Mouse (Mus musculus) embryo, embryonic 11.5 days (tissue): ENCODE measurements around the gene Nfat5.
A peak's percentile ranks its signal among the peaks of the same experiment; 100 is the strongest.

ENCODE experiments used
- DNase-seq: peaks from one replicate; pipeline ENCODE4 v3.0.0-alpha.2; 2012; ENCODE audit warnings: low read depth, low spot score

Nfat5 gene

GRCm38 (mm10) chr8:107292119-107292927, 947 bp upstream of the Nfat5 start:
- DNase-seq: peak; percentile 2

- DNase-seq: peak; percentile 9
Observed at GRCm38 (mm10) chr8:107293641-107294628, 665 bp downstream of the Nfat5 start.

GRCm38 (mm10) chr8:107295450-107295849, 2.2 kb downstream of the Nfat5 start:
- DNase-seq: no peak

GRCm38 (mm10) chr8:107311876-107312275, 18.6 kb downstream of the Nfat5 start:
- DNase-seq: no peak

- peak; percentile 74 for DNase-seq
Observed at GRCm38 (mm10) chr8:107324142-107324541, 30.9 kb downstream of the Nfat5 start.

- DNase-seq: no peak
Observed at GRCm38 (mm10) chr8:107329595-107329994, 36.3 kb downstream of the Nfat5 start.

GRCm38 (mm10) chr8:107336480-107336879, 43.2 kb downstream of the Nfat5 start:
- no peak for DNase-seq

GRCm38 (mm10) chr8:107370311-107370710, 77.0 kb downstream of the Nfat5 start:
- no peak for DNase-seq

- no peak for DNase-seq
Observed at GRCm38 (mm10) chr8:107377346-107377745, 84.1 kb downstream of the Nfat5 start.

GRCm38 (mm10) chr8:107380734-107381133, 87.5 kb downstream of the Nfat5 start:
- DNase-seq: no peak

GRCm38 (mm10) chr8:107381666-107382065, 88.4 kb downstream of the Nfat5 start:
- DNase-seq: no peak

- DNase-seq: no peak
Observed at GRCm38 (mm10) chr8:107382898-107383297, 89.6 kb downstream of the Nfat5 start.

- no peak for DNase-seq
Observed at GRCm38 (mm10) chr8:107384651-107385050, 91.4 kb downstream of the Nfat5 start.

- DNase-seq: no peak
Observed at GRCm38 (mm10) chr8:107385063-107385462, 91.8 kb downstream of the Nfat5 start.

- no peak for DNase-seq
Observed at GRCm38 (mm10) chr8:107386171-107386570, 92.9 kb downstream of the Nfat5 start.

- peak; percentile 53 for DNase-seq
Observed at GRCm38 (mm10) chr8:107386642-107387041, 93.4 kb downstream of the Nfat5 start.

GRCm38 (mm10) chr8:107387861-107388260, 94.6 kb downstream of the Nfat5 start:
- no peak for DNase-seq

- no peak for DNase-seq
Observed at GRCm38 (mm10) chr8:107389557-107389956, 96.3 kb downstream of the Nfat5 start.

- DNase-seq: no peak
Observed at GRCm38 (mm10) chr8:107390476-107391135, 97.3 kb downstream of the Nfat5 start.

- no peak for DNase-seq
Observed at GRCm38 (mm10) chr8:107391136-107391516, 97.9 kb downstream of the Nfat5 start.

- no peak for DNase-seq
Observed at GRCm38 (mm10) chr8:107395397-107395796, 102.1 kb downstream of the Nfat5 start.
